Mouse (Mus musculus) gonadal fat pad, adult 2 months (tissue): ENCODE results near the gene Phb2. TPM values are rescaled to one million over a fixed set of nuclear protein-coding genes. Genes with fewer than 3 reads are reported as not detected.

ENCODE experiments used
- DNase-seq: peaks from one replicate; pipeline ENCODE4 v3.0.0-alpha.2; 2012; ENCODE audit warnings: low read depth
- polyA plus RNA-seq: library from polyadenylated mRNA; depleted of rRNA; stranded (reverse); fragments of >200 nt; gene quantifications from 2 replicates; pipeline ENCODE4 v1.2.3, GENCODE M21; 2012

Gene Phb2
- polyA plus RNA-seq, 1 experiment = 131 TPM

DNA sequence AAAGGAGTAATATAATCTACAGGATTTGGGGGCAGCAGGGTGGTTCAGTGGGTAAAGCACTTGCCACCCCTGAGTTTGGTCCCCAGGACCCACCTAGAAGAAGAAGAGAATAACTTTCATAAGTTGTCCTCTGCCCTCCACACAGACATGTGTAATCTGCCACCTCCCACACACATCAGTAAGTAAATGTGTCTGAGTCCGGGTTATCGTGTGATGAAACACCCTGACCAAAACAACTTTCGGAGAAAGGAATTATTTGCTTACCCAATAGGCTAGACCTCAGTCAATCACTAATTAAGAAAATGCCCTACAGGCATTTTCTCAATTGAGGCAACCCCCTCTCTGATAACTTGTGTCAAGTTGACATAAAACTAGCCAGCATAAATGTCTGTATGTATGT is 21.6 kb upstream of the Phb2 start:
- no peak for DNase-seq

DNA sequence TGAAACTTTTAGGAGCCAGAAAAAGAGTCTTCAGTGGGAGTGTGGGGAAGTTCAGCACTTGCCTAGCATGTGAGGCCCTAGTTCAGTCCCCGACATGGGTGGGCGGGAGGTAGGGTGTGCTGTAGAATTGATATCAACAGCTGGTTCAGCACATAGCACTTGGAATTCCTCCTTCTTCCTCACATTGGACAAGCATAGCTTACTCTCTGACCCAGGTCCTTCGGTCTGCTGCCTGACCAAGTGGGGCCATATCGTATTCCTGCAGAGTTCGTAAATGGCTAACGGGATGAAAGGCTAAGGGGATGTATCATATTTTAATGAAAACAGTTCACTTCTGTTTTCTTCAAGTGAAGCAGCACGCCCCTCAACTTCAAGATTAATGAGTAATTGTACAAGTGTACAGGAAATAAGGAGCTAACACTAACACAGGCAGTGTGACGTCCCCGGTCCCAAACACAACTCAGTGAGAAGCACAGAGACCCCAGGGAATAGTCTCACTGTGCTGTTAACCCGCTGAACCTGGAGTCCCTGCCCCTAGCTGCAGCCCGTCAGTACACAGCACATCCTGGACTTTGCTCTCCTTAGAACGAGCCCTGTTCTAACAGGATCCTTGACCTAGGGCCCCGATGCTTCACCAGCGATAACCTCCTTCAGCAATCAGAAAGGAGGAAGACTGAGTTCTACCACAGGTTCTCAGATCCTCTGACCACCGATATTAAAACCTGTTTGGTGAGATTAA is 18.7 kb upstream of the Phb2 start:
- no peak for DNase-seq

DNA sequence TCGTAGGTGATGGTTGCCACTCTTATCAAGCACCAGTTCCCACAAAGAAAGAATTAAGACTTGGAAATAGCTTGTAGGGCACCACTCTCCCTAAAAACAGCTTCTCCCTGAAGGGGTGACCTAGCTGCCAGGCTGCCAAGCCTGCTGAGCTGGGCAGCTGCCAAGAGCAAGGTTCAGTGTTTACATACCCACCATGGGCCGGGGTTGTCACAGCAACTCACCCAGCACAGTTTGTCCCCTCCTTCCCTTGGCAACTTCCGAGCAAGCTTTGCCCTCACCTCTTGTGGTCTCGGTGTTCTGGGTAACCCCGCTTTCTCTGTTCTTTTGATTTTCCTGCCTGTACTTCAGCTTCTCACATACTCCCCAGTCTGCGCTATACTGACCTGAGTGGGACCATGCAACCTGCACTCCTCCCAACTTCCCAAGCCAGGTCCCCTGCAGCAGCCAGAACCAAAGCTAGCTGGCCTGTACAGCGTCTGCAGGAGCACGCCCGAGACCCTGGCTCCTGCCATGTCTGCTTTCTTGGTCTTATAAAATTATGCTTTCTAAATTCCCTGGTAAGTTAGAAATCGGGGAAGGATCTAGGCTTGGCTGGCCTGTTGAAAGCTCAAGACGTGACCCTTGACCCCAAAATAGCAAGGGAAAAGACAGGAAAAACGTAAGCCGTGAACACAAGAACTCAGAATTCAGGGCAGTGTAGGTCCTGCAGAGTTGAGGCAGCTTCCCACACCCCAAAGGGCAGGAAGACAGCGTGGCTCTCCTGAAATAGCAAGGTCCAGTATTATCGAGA is 17.8 kb upstream of the Phb2 start:
- DNase-seq = no peak

DNA sequence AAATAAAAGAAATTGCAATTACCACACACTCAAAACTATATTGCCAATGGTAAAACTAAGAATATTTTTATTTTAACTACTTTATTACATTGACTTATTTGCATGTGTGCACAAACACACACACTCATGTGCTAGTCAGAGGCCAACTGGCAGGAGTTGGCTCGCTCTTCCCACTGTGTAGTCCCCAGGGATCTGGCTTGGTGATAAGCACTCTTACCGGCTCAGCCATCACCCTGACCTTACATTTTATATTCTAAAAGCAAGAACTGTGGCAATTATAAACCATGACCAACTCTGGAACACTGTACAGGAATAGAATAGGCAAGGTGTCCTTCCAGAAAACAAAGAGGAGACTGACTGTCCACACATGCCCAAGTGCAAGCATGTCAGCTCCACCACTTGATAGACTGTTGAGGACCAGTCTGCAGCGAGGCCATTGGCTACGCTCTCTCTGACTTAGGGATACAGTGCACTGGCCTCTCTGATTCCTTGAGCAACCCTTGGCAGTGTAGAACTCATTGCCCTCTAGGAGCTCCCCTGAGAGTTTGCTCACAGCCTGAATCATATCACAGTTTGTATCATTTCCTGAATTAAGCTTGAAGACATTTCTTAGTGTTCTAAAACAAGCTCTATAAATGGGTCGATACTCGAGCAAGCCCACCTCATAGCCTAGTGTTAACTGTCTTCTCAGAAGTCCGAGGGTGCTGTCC is 15.5 kb upstream of the Phb2 start:
- no peak for DNase-seq

DNA sequence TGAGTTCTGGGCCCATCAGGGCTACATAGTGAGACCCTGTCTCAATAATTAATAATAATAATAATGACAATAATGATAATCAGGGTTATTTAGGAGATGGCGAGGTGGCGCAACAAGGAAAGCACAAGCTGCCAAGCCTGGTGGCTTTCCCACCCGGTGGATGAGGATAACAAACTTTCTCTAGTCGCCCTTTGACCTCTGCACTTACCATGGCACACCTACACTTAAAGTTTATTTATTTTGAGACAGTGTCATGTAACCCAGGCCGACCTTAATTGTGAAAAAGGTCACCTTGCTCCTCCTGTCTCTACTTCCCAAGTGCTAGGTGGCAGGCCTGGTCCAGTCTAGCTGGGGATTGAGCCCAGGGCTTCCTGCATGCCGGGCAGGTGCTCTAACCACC is 13.4 kb upstream of the Phb2 start:
- DNase-seq = no peak

DNA sequence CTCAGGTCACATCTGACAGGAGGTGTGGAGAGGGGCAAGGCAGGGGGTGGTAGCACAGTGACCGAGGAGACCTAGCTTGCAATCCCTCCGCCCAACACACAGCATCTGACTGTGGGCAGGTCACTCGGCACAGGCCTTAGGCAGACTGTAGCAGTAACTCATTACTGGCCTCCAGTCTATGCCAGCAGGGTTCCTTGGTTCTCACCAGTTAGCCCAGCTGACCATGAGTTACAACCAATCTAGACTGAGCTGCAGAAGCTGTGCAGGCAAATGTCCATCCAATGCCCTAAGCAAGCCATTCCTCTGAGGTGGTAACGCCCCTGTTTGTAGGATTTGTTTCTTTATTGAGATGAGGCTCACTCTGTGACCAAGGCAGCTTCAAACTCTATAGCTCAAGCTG is 12.8 kb upstream of the Phb2 start:
- DNase-seq = no peak

DNA sequence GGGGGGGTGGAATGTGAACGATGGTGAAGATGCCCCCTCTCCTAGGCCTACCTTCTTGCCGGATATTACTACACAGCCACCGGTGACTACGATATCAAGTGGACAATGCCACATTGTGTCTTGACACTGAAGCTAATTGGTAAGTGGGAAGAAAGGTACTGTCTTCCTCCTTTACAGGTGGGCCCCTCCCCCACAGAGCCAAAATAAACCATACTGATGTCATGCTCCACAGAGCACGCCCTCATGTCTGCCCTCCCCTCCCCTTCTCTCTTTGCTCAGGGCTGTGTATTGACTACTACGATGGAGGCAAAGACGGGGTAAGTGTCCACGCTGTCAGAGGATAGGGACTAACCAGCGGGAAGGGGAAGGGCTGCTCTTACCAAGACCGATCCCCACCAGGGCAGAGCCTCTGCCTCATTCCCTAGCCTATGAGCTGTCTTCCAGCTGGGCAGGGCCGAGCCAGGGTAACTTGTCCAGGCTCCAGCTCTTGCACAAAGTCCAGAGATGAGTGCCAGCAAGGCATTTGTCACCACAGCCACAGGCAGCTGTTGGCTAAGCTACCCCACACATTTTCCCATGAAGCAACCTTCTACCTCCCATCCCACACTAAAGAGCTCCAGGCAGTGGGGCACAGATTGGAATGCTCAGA is 12.1 kb upstream of the Phb2 start:
- peak; percentile 73 for DNase-seq

DNA sequence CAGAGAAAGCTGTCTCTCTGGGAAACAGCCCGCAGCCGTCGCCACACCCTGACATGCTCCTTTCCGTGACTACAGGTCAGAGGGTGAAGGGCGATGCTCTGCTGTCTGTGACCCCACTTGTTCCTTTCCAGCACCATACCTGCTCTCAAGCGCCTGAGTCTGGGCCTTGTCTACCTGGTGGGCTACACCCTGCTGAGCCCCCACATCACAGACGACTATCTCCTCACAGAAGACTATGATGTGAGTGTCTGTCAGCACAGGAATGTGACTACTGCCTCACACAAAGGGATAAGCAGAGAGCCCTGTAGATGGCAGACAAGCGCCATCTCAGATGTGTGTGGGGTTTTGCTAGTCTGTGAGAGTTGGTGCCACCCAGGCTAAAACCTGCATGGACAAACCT is 10.8 kb upstream of the Phb2 start:
- DNase-seq = no peak

DNA sequence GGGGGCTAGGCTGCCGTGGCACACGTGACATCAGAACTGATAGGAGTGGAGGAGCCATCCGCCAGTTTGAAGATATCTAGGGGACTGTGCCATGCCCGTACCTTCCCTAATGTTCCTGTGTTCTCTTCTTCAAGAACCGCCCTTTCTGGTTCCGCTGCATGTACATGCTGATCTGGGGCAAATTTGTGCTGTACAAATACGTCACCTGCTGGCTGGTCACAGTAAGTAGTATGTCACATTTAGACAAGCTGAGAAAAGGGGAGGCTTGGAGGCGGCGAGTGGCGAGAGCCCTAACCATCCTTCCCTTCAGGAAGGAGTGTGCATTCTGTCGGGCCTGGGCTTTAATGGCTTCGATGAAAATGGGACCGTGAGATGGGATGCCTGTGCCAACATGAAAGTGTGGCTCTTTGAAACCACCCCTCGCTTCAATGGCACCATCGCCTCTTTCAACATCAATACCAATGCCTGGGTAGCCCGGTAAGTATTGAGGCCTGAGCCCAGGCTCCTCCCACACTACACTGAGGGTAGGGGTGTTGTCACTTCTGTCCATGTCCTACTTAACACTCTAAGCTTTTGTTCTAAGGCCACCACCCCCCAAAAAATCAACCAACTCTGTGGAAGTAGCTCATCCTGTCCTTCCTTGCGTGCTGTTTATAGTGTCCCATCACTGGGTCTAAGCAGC is 9.9 kb upstream of the Phb2 start:
- no peak for DNase-seq

DNA sequence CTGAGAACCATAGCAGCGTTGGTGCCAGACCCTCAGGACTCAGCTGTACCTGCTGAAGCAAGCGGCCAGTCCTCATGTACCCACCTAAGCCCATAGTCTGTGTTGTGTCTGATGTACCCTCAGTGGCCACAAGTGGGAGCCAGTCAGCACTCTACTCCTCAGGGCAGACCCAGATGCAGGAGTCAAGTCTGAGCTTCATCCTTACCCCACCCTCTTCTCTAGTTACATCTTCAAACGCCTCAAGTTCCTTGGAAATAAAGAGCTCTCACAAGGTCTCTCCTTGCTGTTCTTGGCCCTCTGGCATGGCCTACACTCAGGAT is 9.4 kb upstream of the Phb2 start:
- DNase-seq = no peak

DNA sequence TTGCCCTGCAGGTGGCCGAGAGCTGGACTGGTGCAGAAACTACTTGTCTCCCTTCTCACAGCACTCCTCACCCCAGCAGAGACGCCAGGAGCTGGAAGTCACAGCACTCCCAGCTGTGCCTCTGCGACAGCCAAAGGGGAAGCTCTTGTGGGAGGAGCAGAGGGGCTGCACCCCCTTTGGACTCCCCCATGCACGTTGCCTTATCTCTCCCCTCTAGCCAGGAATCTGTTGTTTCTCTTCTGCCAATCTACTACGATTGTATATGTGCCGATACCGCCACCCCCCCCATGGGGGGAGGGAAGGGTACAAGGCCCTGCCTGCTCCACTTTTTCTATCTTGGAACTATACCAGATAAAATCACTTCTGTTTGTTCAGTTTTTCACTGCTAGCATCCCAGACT is 8.3 kb upstream of the Phb2 start:
- DNase-seq = no peak

DNA sequence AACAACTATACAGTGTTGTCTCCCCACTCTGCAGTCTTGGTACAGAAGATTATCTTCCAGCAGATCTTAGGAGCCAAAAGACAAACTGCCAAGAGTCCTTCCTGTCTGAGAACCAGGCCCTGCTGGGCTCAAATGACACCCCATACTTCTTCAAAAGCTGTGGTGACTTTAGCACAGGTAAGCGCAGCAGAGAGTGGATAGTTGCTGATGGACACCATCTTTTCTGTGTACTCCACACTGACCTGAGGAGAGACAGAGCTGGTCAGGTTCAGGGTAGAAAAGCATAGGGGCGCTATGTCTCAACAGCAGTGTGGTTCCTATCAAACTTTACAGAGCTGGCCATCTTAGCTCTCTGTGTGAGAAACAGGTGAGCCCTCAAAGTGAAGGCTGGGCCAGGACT is 7.7 kb upstream of the Phb2 start:
- no peak for DNase-seq

DNA sequence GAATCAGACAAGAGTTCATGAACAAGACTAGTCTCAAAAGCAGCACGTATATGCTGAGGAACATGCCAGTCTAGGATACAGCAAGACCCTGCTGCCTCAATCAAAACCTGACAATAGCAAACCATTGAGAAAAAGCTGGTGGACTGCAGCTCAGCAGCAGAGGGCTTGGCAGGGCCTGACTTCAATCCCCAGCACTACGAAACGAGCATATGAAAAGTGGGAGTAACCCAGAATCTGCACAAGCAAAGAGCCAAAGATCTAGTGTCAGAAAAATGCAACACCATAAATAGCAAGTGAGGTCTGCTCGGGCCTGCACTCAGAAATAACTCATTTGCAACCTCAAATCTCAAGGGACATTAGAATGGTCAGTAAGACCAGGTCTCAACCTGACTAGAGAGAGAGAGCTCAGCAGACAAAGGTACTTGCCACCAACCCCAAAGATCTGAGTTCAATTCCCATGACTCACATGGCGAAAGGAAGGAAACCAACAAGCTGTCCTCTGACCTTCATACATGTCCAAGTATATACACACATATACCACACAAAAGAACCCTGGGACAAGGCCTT is 6.0 kb upstream of the Phb2 start:
- no peak for DNase-seq

DNA sequence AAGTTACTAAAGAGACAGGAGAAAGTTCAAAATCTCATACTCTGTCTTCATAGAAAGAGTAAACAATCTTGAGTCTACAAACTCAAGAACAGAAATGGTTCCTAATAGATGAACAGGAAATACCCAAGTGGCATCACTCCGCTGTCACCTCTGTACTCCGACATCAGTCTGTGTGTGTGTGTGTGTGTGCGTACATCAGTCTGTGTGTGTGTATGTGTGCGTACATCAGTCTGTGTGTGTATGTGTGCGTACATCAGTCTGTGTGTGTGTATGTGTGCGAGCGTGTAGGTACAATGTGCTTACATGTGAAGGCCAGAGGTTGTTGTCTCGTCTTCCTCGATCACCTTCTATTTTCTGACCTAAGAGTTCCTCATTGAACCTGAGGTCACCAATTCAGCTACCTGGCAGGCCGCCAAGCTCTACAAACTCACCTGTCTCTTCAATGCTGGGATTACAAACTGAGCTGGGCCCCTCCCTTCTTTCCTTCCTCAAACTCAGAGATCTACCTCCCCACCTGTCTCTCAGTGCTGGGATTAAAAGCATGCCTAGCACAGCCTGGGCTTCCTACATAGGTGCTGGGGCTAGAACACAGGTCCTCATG is 3.7 kb upstream of the Phb2 start:
- DNase-seq = no peak

DNA sequence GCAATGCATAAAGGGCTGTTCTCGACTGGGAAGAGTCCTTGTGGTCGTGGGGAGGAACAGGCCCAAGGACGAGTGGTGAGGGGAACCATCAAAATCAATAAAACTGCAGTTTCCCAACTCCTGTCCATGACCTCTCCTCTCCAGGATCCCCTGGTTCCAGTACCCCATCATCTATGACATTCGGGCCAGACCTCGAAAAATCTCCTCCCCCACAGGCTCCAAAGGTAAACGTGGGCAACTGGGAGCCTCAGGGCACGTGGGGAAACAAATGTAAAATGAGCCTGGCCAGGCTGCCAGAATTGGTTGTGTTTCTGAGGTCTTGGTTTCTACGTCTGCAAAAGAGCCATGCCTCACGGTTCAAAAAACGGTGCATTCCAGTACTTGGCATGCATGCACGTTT is 782 bp downstream of the Phb2 start:
- no peak for DNase-seq

DNA sequence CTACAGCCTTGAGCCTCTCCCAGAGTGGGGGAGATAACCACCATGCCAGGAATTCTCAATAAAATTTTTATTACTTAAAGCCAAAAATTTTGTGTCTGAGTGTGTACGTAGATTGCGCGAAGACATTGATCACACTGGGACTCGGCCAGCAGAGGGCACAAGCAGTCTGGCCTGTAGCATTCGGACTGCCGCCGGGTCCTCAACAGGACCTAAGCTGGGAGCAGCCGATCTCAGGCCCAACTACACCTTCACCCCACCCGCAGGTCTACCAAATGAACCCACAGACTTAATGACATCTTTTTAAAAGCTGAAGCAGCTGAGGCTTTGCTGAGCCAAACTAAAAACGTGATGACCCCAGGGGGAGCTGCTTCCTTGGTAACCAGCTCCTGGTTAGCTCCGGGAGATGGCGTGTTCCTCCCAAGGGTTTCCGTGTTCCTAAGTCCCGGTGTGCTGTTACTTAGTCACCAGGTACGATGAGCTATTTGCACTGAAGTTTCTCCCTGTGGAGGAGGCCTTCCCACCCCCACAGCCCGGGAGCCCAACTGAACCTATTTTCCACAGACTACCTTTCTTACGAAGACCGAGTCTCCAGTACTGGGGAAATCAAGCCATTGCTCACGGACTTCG is 4.8 kb downstream of the Phb2 start:
- no peak for DNase-seq

DNA sequence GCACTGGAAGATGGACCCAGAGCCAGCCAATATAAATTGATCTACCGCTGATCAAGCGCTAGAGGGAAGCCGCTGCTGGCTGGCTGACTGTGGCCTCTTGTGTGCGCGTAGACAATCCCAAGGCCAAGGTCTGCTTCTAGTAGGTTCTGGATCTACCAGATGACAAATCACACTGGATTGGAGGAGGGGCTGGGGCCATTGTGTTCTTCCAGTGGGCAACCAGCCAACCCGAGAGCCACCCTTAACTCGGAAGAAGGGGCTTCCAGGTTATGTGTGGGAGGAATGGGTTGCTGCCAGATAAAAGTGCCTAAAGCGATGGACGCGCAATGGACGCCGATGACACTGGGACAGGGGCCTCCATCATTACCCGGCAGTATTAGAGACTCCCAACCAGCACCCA is 5.8 kb downstream of the Phb2 start:
- no peak for DNase-seq

DNA sequence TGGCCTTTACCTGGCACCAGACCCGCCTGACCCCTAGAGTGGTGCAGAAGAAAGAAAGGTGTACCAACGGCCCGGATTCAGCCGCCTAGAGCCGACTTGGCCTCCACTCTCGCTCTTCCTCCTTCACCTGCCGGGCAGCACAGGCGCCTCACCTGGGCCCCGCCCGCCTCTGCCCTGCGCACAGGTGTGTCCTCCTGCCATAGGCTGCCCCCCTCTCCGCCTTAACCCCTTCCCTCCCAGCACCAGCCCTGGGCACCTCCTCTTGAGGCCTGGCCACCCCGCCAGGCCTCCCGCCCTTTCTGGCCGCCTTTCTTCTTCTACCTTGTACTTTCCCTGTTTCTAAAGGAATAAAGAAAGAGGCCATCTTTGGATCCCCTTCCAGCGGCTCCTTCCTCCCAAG is 6.6 kb downstream of the Phb2 start:
- no peak for DNase-seq

DNA sequence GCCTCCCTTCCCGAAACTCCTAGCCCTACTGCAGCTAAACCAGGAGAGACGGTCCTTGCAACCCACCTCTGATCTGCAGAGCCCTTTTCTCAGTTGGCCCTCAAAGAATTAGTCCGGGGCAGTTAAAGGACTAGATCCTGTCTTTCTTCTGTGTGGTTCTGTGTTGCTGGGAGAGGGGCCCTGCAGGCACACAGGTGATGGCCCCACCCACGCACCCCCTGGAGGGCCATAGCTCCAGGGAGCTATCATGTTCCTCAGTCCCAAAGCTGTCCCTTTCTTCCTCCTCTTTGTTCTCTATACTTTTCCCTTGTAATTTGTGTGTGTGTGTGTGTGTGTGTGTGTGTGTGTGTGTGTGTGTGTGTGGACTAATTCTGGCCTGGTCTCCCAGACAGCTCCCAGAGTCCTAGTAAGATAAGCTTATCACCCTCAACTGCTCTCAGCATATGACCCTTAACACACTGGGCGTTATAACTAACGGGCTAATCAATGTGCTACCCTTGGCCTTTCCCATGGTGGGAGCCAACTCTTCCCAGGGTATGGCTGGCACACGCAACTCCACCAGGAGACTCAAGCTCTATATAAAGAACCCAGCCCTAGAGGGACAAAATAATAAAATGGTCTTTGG is 7.3 kb downstream of the Phb2 start:
- DNase-seq = no peak

DNA sequence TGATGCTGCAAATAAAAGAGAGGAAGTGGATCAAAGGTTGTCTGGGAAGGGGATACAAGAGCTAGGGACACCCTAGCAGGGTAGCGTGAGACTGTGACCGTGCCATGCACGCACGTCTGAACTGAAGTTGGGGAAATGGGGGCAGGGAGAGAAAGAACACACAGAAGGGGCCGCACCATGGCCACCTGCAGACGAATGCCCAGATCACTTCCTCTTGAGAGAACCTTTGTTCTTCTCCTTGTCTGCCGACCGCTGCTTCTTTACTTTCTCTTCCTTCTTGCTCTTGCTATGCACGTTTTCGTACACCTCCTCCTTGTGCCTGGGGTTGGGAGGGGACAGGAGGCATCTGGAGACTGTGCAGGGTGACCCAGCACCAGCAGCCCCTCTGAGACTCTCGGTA is 8.8 kb downstream of the Phb2 start:
- DNase-seq = no peak
